Mouse (Mus musculus): Measurements from ENCODE around the gene Slc9a9. TPM values are rescaled to one million over a fixed set of nuclear protein-coding genes. Genes with fewer than 3 reads are reported as not detected.

Gene Slc9a9
- polyA plus RNA-seq, 1 experiment, result 16.0 TPM

- no peak for TF ChIP-seq CTCF (IDR thresholded peaks at IDR 0.05; ENCODE audit: extremely low read depth, insufficient read depth, low read length)
- no peak for TF ChIP-seq POLR2A (IDR thresholded peaks at IDR 0.05; ENCODE audit: extremely low read depth, insufficient read depth, low read length)
- Histone ChIP-seq H3K4me1 (ENCODE audit: control insufficient read depth, insufficient read depth, low read length) (peaks cover 1% of the 10 kb centered on the region; the same call in 1 of the 2 replicates), H3K27ac (ENCODE audit: insufficient read depth, low read length) (no peak overlapping the region), H3K4me3 (ENCODE audit: insufficient read depth, low read length) (no peak overlapping the region)
Measured at GRCm38 (mm10) chr9:94972693-94973092, 303.0 kb downstream of the Slc9a9 start.

- no peak for TF ChIP-seq POLR2A (IDR thresholded peaks at IDR 0.05; ENCODE audit: extremely low read depth, insufficient read depth, low read length)
- no peak for TF ChIP-seq CTCF (IDR thresholded peaks at IDR 0.05; ENCODE audit: extremely low read depth, insufficient read depth, low read length)
- Histone ChIP-seq H3K27ac (ENCODE audit: insufficient read depth, low read length) (no peak overlapping the region), H3K4me3 (ENCODE audit: insufficient read depth, low read length) (no peak overlapping the region), H3K4me1 (ENCODE audit: control insufficient read depth, insufficient read depth, low read length) (peaks cover 1% of the 10 kb centered on the region; the same call in 1 of the 2 replicates)
Measured at GRCm38 (mm10) chr9:94976191-94976590, 306.5 kb downstream of the Slc9a9 start.

GRCm38 (mm10) chr9:94993575-94993974, 323.9 kb downstream of the Slc9a9 start:
- TF ChIP-seq CTCF (IDR thresholded peaks at IDR 0.05; ENCODE audit: extremely low read depth, insufficient read depth, low read length), result no peak
- no peak for TF ChIP-seq POLR2A (IDR thresholded peaks at IDR 0.05; ENCODE audit: extremely low read depth, insufficient read depth, low read length)
- Histone ChIP-seq H3K4me1 (ENCODE audit: control insufficient read depth, insufficient read depth, low read length) (no peaks in the 10 kb centered on the region), H3K27ac (ENCODE audit: insufficient read depth, low read length) (no peak overlapping the region), H3K4me3 (ENCODE audit: insufficient read depth, low read length) (no peak overlapping the region)

- Histone ChIP-seq H3K27ac (ENCODE audit: insufficient read depth, low read length) (no peak overlapping the region), H3K4me3 (ENCODE audit: insufficient read depth, low read length) (no peak overlapping the region), H3K4me1 (ENCODE audit: control insufficient read depth, insufficient read depth, low read length) (no peaks in the 10 kb centered on the region)
- TF ChIP-seq CTCF (IDR thresholded peaks at IDR 0.05; ENCODE audit: extremely low read depth, insufficient read depth, low read length) (no peak), POLR2A (IDR thresholded peaks at IDR 0.05; ENCODE audit: extremely low read depth, insufficient read depth, low read length) (no peak)
Measured at GRCm38 (mm10) chr9:95020136-95020706, 350.5 kb downstream of the Slc9a9 start.

GRCm38 (mm10) chr9:95034140-95034970, 364.6 kb downstream of the Slc9a9 start:
- no peak overlapping the region for H3K4me3 ChIP-seq (ENCODE audit: insufficient read depth, low read length)
- H3K27ac ChIP-seq (ENCODE audit: insufficient read depth, low read length), result no peak overlapping the region
- no peaks in the 10 kb centered on the region for H3K4me1 ChIP-seq (ENCODE audit: control insufficient read depth, insufficient read depth, low read length)
- TF ChIP-seq CTCF (IDR thresholded peaks at IDR 0.05; ENCODE audit: extremely low read depth, insufficient read depth, low read length), result no peak
- TF ChIP-seq POLR2A (IDR thresholded peaks at IDR 0.05; ENCODE audit: extremely low read depth, insufficient read depth, low read length), result no peak

- Histone ChIP-seq H3K27ac (ENCODE audit: insufficient read depth, low read length) (no peak overlapping the region), H3K4me3 (ENCODE audit: insufficient read depth, low read length) (no peak overlapping the region), H3K4me1 (ENCODE audit: control insufficient read depth, insufficient read depth, low read length) (no peaks in the 10 kb centered on the region)
- no peak for TF ChIP-seq CTCF (IDR thresholded peaks at IDR 0.05; ENCODE audit: extremely low read depth, insufficient read depth, low read length)
- no peak for TF ChIP-seq POLR2A (IDR thresholded peaks at IDR 0.05; ENCODE audit: extremely low read depth, insufficient read depth, low read length)
Measured at GRCm38 (mm10) chr9:95036209-95036608, 366.5 kb downstream of the Slc9a9 start.

GRCm38 (mm10) chr9:95042420-95042819, 372.7 kb downstream of the Slc9a9 start:
- Histone ChIP-seq H3K4me3 (ENCODE audit: insufficient read depth, low read length) (no peak overlapping the region), H3K4me1 (ENCODE audit: control insufficient read depth, insufficient read depth, low read length) (no peaks in the 10 kb centered on the region), H3K27ac (ENCODE audit: insufficient read depth, low read length) (no peak overlapping the region)
- TF ChIP-seq POLR2A (IDR thresholded peaks at IDR 0.05; ENCODE audit: extremely low read depth, insufficient read depth, low read length), result no peak
- no peak for TF ChIP-seq CTCF (IDR thresholded peaks at IDR 0.05; ENCODE audit: extremely low read depth, insufficient read depth, low read length)

GRCm38 (mm10) chr9:95052160-95052559, 382.5 kb downstream of the Slc9a9 start:
- Histone ChIP-seq H3K4me3 (ENCODE audit: insufficient read depth, low read length) (no peak overlapping the region), H3K27ac (ENCODE audit: insufficient read depth, low read length) (no peak overlapping the region), H3K4me1 (ENCODE audit: control insufficient read depth, insufficient read depth, low read length) (peaks cover 3% of the 10 kb centered on the region; the same call in 1 of the 2 replicates)
- TF ChIP-seq CTCF (IDR thresholded peaks at IDR 0.05; ENCODE audit: extremely low read depth, insufficient read depth, low read length) (no peak), POLR2A (IDR thresholded peaks at IDR 0.05; ENCODE audit: extremely low read depth, insufficient read depth, low read length) (no peak)

GRCm38 (mm10) chr9:95053183-95053582, 383.5 kb downstream of the Slc9a9 start:
- Histone ChIP-seq H3K27ac (ENCODE audit: insufficient read depth, low read length) (no peak overlapping the region), H3K4me3 (ENCODE audit: insufficient read depth, low read length) (no peak overlapping the region)
- TF ChIP-seq POLR2A (IDR thresholded peaks at IDR 0.05; ENCODE audit: extremely low read depth, insufficient read depth, low read length), result no peak
- no peak for TF ChIP-seq CTCF (IDR thresholded peaks at IDR 0.05; ENCODE audit: extremely low read depth, insufficient read depth, low read length)

GRCm38 (mm10) chr9:95055843-95056242, 386.1 kb downstream of the Slc9a9 start:
- no peak for TF ChIP-seq CTCF (IDR thresholded peaks at IDR 0.05; ENCODE audit: extremely low read depth, insufficient read depth, low read length)
- Histone ChIP-seq H3K27ac (ENCODE audit: insufficient read depth, low read length) (no peak overlapping the region), H3K4me3 (ENCODE audit: insufficient read depth, low read length) (no peak overlapping the region), H3K4me1 (ENCODE audit: control insufficient read depth, insufficient read depth, low read length) (peaks cover 3% of the 10 kb centered on the region; the same call in 1 of the 2 replicates)

More at GRCm38 (mm10) chr9:95053183-95053582, 383.5 kb downstream of the Slc9a9 start:
- H3K4me1 ChIP-seq (ENCODE audit: control insufficient read depth, insufficient read depth, low read length), result peaks cover 3% of the 10 kb centered on the region; the same call in 1 of the 2 replicates
